Mouse (Mus musculus) frontal cortex, adult 2 months (tissue): ENCODE results near the gene Ggt5. TPM values are rescaled to one million over a fixed set of nuclear protein-coding genes. Genes with fewer than 3 reads are reported as not detected.
"Not testable (repeated sequence)": the region's sequence is repeated elsewhere in the genome, so short reads cannot be mapped to it uniquely, and the experiment has no call there.

Experiments used
- DNase-seq, 2 experiments: peaks; one replicate each; pipeline ENCODE4 v3.0.0; 2022; ENCODE audit warnings: low spot score in 1 of 2; ENCODE audit errors: extremely low spot score in 1 of 2
- polyA plus RNA-seq: library from polyadenylated mRNA; depleted of rRNA; stranded (reverse); fragments of >200 nt; gene quantifications from 2 replicates; pipeline ENCODE4 v1.2.3, GENCODE M21; 2012; rRNA removed

Ggt5 gene
- 3.2 and 4.7 TPM in 2 replicates for polyA plus RNA-seq

DNA sequence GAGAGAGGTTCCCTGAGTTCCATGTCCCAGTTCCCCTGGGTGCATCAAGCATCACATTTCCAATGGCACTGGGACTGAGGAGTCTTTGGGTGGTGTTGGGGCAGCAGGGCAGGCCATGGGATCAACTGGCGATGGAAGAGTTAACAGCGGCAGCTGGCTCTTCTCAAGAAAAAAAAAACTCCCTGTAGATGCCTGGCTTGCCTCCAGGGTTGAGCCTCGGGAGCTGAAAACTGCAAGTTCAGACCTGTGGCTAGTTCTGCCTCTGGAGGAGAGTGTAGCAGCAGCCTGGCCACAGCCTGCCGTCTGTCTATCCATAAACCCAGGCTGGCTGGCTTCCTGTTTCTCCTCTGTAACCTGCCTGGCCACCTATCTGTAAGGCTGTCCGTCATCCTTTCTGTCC lies at the start of gene Ggt5:
TSS of gene Ggt5 (plus strand) at position 212 of the 400 bp plus-strand sequence.
- no peak for DNase-seq

DNA sequence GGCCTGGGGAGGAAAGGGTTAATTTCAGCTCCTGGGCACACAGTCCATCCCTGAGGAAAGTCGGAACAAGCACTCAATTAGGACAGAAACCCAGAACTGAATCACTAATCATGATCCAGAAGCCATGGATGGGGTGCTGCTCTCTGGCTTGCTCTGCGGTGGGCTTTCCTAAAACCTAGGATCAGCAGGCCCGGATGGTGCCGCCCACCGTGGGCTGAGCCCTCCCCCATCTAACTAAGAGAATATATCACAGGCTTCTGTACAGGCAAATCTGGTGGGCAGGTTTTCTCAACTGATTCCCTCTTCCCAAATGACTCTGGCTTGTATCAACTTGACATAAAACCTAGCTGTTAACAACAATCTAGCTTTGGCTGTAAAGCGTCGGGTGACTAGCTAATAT lies 41.2 kb upstream of the Ggt5 start:
- no peak for DNase-seq

DNA sequence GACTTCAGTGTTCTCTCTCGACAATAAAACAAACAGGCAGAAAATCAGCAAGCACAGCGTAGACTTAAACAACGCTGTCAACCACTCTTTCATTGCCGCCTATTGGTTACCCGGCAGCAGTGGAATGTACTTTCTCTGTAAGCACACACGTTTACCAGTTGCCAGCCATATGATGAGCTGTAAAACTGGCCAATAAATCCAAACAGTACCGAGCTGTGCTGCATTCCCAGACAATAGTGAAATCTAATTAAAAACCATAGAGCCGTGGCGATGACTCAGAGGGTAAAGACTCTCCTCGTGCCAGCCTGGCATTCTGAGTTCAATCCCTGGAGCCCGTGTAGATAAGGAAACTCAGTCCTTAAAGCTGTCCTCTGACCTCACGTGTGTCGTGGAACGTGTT lies 40.7 kb upstream of the Ggt5 start:
- no peak for DNase-seq

DNA sequence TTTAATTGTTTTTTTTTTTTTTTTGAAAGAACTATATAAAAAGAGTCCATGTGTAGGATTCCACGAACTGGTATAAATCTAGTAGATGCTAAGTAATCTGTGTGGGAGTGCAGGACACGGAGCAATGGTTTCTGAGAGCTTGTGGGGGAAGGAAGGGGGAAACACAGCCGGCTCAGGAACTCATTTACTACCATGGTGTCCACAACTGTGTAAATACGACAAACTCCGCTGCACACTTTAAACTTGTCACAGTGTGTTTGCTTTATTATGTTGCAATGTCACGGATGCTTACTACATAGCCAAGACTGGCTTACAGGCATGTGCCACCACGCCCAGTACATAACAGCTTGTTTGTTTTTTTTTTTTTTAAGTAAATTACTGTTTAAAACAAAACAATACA lies 39.3 kb upstream of the Ggt5 start:
- DNase-seq, result no peak

DNA sequence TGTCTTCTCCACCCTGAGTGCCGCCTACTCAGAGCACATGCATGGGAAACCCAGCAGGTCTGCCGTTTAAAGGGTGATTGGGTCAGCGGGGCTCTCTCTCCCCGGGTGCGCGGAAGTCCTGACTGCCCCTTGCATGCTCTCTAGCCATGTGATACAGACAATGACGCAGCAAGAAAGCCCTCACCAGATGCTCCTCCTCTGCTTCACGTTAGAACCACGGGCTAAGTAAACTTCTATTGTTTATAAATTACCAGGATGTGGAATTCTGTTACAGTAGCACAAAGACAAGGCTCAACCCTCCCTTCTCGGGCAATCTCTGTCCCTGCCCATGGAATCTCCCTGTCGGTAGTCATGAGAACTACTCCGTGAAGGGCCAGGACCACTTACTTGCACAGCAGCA lies 38.0 kb upstream of the Ggt5 start:
- DNase-seq, result no peak

DNA sequence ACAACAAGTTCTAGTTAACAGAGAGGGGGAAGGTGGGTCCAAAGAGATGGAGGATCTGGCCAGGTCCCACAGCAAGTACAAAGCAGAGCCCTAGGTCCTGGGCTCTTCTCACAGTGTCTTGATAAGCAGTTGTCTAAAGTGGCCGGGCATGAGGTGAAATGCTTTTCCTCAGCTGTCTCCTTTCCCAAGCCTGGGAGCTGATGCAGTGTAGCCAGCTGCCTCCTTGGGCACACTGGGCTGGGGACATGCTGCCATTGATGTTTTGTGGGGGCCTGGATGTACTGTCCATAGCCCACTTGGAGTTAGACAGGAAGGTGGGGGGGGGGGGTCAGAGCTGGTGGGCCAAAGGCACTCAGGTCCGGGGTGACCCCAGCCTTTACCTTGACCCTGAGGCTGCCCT lies 37.0 kb upstream of the Ggt5 start:
- no peak for DNase-seq

DNA sequence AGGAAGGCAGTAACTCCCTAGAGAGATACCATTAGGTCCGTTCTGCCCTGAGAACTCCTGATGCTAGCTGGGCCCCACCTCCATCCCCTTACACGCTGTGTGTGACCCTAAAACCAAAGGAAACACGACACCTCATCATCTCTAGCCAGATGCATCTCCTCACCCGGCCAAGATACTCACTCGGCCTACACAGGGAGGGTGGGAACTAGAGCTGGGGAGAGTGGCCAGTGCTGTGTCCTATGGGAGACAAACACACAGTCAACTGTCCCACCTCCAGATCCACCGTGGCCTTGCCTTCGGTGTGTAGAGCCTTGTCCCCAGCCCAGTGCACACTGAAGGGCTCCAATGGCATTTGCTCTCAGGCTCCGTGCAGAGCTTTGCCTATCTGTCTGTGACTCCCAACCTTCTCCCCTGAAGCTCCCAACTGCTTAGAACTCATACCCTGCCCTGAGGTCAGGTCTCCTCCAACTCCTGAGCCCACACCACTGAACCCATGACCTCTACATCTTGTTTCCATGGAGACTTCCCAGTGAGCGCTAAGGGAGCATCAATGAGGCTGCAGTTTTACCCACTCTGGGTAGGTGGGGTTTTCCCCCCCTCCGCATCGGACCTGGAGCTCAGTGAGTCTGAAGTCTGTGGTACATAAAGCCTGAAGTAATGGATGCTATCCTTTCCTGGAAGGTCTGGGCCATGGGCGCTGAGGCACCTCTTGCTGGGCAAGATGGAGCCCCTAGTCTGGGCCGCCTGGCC lies 36.3 kb upstream of the Ggt5 start:
- DNase-seq, result no peak

DNA sequence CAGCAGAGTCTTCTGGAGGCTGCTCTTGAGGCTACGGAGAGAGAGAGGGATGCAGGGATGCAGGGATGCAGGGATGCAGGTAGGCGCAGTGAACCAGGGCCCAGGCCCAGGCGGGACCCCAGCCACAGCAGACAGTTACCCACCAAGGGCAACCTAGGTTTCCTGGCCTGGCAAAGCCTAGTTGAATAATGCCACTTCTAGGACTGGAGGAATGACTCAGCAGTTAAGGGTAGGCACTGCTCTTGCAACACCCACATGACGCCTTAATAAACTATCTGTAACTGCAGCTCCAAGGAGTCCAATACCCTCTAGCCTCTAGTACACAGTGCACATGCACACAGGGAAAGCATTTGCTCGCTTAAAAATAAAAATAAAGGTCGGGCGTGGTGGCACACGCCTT lies 35.0 kb upstream of the Ggt5 start:
- no peak for DNase-seq

DNA sequence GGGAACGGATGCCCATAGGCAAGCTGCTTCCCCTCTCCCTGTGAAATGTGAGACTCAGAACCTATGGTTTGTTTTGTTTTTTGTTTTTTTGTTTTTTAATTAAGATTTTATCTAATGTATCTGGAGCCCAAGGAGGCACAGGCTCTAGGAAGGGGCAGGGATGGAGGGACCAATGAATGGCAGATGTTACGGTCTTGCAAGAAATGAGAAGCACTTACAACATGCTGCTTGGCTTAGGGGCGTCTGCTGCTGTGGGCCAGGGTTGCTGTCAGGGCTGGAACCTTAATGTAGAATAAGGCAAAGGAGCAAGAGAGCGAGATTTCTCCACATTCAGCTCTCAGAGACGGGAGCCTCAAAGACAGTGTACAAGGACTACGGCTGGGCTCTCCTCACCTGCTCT lies 33.6 kb upstream of the Ggt5 start:
- no peak for DNase-seq

DNA sequence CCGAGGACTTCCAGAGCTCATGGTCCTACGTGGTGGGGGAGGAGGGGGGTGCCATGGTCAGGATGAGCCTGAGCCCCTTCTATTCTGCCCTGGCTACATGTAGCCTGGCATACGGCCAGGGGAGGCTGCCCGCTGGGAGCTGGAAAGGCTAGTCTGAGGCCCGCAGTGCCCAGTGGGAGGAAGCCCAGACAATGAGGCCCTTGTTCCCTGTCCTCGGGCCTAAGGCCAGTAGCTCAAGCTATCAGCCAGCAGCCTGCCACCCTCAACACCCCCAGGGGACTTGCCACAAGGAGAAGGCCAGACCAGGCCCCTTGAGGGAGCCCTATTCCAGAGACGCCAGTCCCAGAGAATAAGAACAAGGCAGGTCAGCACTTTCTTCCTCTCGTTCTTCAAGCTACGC lies 33.1 kb upstream of the Ggt5 start:
- peak; percentile 75 to 77 for DNase-seq

DNA sequence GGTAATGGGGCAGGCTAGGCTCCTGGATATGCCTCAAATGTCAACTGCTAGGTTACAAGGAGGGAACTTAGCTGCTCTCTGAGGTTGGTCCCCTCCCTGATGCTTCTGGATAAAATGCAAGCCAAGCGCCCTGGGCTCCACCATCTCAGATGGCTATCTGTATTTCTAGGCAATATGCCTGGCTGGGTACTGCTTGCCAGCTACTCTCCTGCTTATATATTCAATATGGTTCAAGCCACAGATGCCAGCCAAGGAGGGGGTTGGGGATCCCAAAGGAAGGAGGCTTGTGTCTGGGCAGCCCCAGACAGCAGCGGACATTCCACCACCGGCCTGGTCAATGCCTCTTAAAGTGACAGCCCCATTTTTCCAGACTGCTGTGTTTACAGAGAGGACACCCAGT lies 30.6 kb upstream of the Ggt5 start:
- DNase-seq, result no peak

DNA sequence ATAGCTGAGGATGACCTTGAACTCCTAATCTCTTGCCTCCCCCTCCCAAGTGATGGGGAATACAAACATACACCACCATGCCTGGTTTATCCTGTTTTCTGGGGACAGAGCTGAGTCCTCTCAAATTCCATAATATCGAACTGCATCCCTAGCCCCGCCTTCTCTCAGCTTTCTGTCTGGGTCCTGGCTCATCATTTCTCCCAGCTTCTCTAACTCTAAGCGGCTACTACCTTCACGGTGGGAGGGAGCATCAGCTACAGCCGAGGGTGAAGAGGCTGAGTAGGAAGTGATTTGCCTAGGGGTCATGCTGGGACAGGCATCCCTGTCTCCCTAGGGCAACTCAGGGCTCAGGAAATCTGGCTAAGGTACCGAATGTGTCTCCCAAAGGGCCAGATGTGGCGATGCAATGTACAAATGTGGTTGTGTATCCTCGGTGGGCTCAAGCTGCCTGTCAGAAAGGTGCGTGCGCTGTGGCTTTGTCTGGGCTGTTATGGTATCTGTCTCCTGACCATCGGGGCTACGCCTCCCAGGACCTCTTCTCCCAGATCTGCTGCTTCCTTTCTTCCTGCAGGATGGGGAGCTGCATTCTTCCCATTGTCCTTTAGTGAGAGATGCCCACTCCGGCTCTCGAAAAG lies 30.0 kb upstream of the Ggt5 start:
- DNase-seq, result no peak

DNA sequence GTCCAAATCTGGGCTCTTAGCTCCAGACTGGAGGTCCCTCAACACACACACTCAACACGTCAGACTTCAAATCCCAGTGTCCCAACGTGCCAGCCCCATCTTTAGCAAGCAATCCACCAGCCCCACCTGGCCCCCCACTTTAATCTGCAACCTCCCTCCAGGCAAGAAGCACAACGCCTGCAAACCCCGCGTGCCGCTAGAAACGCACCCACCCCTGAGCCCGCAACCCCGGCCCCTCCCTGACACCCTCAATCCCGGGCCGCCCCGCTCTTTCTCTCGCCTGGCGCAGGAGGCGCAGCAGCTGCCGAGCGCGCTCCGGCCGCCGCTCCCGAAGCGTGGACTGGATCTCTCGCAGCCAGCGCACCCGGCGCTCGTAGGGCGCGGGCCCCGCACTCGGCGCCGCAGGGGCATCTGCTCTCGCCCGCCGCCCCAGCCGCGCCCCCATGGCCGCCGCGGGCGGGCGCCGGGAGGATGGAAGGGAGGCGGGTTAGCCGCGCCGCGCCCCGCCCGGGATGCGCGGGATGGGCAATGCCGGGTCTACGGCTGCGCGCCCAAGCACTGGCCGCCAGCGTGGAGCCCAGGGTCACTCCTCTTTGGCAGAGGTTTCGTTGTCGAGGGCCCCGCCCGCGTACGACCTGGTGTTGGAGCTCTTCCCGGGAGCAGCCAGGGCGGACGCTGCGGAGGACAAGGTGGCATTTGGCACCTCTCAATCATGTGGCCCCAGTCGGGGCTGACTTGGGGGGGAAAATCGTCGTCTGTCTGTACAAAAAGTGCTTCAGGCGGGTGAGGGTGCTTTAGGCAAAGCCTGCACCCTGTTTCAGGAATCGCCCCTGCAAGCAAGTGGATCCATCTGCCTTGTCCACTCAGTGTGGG lies 29.2 kb upstream of the Ggt5 start, which contains the start of gene Lrrc75b:
TSS of gene Lrrc75b (minus strand) at position 655 of the 873 bp plus-strand sequence.
- DNase-seq, result peak in 1 of 2 experiments; percentile 47

DNA sequence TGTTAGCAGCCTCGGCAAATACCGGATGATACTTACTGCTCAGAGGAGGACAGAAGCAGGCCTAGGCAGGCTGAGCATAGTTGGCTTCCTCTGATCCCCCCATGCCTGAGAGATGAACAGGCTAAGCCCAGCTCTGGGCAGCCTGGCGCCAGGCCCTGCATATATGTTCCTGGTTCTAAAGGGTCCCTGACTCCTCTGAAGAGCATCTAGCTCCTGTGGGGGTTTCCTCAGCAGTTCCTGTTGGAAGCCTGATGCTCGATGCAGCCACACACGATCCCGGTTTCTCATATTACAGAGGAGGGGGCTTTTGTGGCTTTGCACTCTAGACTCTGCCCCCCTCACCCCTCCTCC lies 28.6 kb upstream of the Ggt5 start:
- no peak for DNase-seq

DNA sequence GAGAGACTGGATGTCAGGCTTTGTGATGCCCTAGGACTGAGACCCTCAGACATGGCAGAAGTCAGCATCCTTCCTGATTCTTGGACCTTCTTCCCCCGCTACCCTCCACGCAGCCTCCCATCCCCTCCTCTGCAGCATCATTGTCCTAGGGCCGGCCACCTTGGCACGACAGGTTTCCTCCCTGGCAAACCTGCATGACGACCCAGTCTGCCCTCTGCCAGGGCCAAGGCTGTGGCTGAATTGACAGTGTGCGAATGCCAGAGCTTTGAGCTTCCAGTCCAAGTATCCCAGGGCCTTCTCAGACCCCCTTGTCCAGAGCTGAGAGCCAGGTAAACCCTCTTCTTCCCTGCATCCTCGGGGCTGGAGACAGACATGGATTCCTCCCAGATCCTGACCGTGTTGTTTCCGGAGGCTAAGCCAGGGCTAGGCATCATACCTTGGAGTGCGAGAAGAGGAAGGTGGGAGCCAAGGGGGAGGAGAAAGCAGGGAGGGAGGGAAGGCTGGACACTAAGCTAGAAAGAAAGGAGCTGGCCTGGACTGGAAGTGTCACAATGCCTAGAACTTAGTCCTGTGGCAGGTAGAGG lies 28.0 kb upstream of the Ggt5 start, which contains the start of gene Ggt1:
TSS of gene Ggt1 (plus strand) at position 534 of the 584 bp plus-strand sequence.
- DNase-seq, result no peak

DNA sequence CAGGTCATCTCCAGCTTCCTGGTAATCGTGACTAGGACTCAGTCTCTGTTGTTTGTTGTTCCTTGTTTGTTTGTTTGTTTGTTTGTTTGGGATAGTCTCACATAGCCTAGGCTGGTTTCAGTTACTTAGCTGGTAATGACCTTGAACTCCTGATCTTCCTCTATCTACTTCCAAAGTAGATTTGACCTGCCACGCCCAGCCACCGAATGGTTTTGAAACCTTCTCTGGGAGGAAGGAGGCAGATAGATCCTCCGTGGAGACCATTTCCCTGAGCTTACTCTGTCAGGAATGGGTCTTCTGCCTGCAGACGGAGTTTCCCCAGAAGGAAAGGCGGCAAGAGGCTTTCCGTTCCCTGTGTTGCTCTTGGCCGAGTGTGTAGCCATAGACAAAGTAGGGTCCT lies 26.5 kb upstream of the Ggt5 start:
- DNase-seq, result no peak

DNA sequence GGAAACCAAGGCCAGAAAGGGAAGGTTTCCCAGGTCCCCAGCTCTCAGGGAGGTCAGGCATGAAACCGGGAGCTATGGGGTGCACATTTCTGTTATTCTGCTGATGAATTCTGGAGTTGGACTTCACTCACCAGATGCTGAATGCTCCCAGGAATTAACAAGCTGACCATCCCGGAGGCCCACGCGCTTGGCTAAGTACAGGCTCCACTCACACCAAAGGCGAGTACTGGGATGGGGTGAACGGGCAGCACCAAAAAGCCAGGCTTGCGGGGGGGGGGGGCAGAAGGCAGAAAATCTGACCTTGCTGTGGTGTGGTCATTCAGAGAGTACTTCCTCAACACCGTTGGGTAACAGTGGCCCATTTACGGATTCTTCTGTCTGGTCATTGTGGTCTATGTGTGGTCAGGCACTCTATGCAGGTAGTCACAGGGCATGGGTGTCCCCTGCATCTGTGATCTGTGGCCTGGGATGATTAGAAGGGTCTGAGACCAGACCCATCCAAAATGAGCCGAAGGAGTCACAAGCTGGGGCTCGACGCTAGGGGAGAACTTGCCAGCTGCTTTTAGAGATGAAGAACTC lies 24.4 kb upstream of the Ggt5 start:
- no peak for DNase-seq

DNA sequence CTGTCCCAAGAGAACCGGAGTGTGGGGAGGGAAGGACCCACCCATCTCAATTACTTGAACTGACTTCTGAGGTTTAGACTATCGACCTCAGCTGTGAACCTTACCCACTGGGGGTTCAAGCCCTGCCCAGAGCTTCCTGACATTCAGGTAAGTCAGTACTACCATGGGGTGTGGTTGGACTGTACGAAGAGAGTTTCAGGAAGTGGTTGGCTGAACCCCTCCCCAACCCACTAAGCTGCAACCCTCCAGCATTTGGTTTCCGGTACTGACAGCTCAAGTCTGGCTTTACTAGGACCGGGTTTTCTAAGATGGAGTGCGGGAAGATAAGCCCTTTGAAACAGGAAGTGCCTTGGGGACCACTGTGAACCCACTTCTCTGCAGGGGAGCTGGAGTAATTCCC lies 23.7 kb upstream of the Ggt5 start:
- DNase-seq, result no peak

DNA sequence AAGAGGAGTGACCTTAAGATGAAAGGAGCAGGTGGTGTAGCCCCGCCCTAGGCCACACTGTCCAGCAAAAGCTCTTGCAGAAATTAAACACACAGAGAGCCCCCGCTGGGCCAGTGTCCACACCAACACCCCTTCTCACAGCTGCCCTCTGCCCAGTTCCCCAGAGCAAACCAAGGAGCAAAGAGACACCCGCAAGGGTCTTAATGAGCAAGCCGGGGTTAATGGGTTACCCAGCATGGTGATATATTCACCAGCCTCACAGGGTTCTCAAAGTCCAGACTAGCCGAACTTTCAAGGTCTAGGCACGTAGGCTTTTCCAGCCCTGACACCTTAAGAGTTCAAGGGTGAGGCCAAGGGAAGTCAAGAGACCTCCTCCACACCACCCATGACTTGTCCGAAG lies 23.2 kb upstream of the Ggt5 start:
- DNase-seq, result no peak

DNA sequence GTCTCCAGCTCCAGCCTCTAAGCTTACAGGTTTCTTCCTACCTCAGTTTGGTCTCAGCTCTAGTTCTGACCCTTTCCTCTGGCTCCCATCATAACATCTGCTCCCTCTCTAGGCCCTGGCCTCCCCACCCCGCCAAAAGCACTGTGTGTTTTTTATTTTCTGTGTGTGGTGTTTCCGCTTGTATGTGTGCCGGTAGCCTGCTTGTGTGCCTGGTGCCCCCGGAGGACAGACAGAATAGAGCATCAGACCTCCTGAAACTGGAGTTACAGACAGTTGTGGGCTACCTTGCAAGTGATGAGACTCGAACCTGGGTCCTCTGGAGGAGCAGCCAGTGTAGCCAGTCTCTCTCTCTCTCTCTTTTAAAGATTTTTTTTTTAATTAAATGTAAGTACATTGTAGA lies 22.8 kb upstream of the Ggt5 start:
- no peak for DNase-seq

DNA sequence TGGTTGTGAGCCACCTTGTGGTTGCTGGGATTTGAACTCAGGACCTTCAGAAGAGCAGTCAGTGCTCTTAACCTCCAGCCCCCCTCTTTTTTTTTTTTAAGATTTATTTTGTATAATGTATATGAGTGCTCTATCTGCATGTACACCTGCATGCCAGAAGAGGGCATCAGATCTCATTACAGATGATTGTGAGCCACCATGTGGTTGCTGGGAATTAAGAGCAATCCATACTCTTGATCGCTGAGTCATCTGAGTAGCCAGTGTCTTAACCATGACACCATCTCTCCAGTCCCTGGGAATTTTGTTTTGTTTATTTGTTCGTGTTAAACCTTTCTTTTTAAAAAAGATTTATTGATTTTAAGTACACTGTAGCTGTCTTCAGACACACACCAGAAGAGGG lies 22.4 kb upstream of the Ggt5 start:
- DNase-seq, result not testable (repeated sequence)
